Mouse (Mus musculus): ENCODE results near the gene Itgb6.

DNA sequence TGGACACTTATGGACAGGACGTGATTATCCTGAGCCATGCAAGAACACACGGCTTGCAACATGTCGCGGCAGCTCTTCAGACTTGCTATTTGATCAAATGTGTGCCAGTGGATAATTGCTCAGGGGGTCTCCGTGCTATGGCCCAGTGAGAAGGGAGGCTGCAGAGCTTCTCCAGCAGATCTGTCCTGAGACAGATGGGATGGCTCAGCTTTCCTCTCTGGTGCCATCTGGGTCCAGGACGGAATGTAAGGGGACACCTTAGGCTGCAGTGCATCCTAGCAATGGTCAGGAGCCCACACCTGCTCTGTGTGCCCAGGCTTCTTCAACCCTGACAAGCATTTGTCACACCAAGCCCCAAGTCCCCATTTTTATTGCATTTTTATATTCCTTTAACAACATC is 75.9 kb downstream of the Itgb6 start:
- TF ChIP-seq CTCF (IDR thresholded peaks at IDR 0.05; ENCODE audit: extremely low read depth, insufficient read depth, insufficient read length, insufficient replicate concordance) (no peak), POLR2A (IDR thresholded peaks at IDR 0.05; ENCODE audit: low read depth, low read length) (no peak)

All from spleen, adult 2 months (tissue).